Mouse (Mus musculus): ENCODE results near the gene Rab3b. TPM values are rescaled to one million over a fixed set of nuclear protein-coding genes. Genes with fewer than 3 reads are reported as not detected.

Rab3b gene
- total RNA-seq, 2 experiments from 2014 or later: 0.24 to 1.1 TPM

- no peak for DNase-seq
- intact Hi-C loops (cut with DNase I): no loop called here
These were observed 63.3 kb downstream of the Rab3b start for GRCm38 (mm10) chr4:108942171-108942570.

- DNase-seq: no peak
- intact Hi-C loops (cut with DNase I): no loop called here
These were observed 64.3 kb downstream of the Rab3b start for GRCm38 (mm10) chr4:108942986-108943720.

GRCm38 (mm10) chr4:108949168-108949567 lies 70.3 kb downstream of the Rab3b start:
- intact Hi-C loops (cut with DNase I): no loop called here
- no peak for DNase-seq

GRCm38 (mm10) chr4:108950201-108950600 lies 71.3 kb downstream of the Rab3b start:
- DNase-seq: no peak
- intact Hi-C loops (cut with DNase I): no loop called here

DNA sequence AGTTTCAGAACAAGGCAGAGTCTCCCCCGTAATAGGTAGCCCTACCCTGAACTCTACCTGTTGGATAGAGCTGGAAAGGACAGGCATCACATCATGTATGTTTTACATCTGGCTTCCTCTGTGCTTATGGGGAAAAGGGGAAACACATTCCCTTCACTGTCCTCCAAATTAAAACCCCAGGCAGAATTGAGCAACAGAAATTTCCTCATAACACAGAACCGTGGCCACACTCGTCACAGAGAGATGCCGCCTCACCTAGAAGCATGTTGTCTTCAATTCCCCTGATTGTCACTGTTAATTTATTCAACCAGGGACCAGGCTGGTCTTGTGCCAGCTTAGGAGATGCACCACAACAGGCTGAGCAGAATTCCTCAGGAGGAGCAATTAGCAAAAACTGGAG lies 72.8 kb downstream of the Rab3b start:
- DNase-seq: no peak
- intact Hi-C loops (cut with DNase I): no loop called here

- intact Hi-C loops (cut with DNase I): no loop called here
- no peak for DNase-seq
These were observed 80.8 kb downstream of the Rab3b start for GRCm38 (mm10) chr4:108959696-108960095.

DNA sequence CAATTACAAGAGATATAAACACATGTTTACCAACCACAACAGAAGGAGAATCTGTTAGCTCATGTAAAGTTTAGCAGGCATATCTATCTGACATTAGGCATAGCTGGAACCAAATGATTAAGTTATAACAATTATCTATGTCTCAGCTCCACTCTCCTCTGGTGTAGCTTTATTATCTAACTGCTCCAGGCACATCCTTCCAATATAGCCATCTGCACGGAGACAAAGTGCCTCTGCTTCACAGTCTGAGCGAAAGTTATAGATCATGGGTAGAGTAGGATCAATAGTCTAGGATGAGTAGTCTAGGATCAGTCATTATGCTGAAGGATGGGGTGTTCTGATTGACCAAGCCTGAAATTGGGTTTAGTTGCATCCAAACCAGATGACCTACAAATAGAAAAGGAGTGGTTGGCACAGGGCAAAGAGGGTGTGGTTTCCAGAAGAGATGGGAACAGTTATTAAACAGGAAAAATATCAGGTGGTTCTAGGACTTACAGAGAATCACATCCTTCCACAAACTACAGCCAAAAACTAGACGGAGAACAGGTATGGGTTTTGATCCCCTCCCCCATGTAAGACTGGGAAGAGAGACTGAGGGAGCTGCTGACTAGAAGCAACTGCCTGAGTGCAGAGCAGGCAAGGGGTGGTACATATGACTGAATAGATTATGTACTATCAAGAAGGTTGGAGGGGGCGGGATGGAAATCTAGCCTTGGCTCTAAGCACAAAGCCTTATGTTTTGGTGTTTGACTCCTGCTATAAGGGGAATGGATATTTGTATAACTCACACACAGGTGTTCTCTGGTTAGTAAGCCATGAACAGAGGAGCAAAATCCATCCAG lies 82.0 kb downstream of the Rab3b start:
- DNase-seq: no peak
- intact Hi-C loops (cut with DNase I): no loop called here

- no peak for DNase-seq
- intact Hi-C loops (cut with DNase I): no loop called here
These were observed 84.2 kb downstream of the Rab3b start for GRCm38 (mm10) chr4:108963017-108963416.

DNA sequence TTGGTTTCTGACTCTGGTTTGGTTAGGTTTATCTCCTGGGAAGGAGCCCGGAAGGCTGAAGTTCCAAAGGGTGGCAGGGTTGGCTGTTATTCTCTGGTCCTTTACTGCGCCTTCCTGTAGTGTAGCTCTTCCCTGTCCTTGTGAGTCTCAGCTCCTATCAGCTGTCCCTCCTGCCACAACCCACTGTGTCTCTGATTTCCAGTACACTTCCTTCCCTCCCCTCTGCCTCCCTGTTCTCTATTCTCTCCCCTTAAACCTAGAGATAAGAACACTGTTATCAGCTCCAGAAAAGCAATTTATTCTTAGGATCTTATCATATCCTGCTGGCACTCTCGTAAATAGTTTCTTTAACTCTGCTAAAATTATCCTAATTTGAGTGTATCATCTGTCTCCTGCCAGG lies 90.7 kb downstream of the Rab3b start:
- intact Hi-C loops (cut with DNase I): no loop called here
- DNase-seq: no peak

GRCm38 (mm10) chr4:108971054-108971453 lies 92.2 kb downstream of the Rab3b start:
- intact Hi-C loops (cut with DNase I): no loop called here
- DNase-seq: no peak

GRCm38 (mm10) chr4:108976458-108977071 lies 97.7 kb downstream of the Rab3b start:
- intact Hi-C loops (cut with DNase I): loop anchor here (1.0 to 5.0 kb wide), 3 partner anchors 106 to 279 kb away; no protein-coding TSS in a partner anchor
- DNase-seq: peak; percentile 16 to 31

DNA sequence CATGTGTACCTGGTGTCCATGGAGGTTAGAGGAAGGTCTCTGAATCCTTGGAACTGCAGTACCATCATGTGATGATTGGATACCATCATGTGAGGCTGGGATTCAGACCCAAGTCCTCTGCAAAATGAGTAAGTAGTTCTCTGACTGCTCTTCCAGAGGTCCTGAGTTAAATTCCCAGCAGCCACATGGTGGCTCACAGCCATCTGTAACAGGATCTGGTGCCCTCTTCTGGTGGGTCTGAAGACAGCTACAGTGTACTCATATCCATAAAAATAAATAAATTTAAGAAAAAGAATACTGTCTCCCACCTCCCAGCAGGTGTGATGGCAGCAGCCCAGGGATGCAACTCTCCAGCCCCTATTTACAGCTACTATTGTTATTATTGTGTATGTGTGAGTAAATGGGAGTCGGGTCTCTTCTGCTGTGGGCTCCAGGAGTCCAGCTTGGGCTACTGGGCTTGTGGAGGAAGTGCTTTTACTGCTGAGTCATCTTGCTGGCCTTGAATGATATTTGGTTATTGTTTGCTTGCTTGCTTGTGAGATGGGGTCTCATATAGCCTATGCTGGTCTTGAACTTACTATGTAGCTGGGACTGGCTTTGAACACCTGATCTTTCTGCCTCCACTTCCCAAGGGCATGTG lies 108.1 kb downstream of the Rab3b start:
- DNase-seq: no peak
- intact Hi-C loops (cut with DNase I): no loop called here

DNA sequence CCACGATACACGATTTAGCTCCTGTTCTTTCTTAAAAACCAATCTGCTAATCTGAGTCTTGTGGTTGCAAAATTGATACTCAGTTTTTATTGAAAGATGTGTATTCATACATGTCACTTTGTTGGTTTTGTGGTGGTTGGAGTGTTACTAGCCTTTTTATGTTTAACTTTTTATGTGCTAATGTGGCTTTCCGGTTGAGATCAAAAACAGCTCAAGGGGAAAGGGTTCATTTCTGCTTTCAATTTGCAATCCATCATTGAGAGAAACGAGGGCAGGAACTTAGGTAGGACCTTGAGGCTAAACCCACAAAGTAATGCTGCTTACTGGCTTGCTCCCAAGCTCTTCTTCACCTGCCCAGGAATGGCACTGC lies 108.6 kb downstream of the Rab3b start:
- no peak for DNase-seq
- intact Hi-C loops (cut with DNase I): no loop called here

DNA sequence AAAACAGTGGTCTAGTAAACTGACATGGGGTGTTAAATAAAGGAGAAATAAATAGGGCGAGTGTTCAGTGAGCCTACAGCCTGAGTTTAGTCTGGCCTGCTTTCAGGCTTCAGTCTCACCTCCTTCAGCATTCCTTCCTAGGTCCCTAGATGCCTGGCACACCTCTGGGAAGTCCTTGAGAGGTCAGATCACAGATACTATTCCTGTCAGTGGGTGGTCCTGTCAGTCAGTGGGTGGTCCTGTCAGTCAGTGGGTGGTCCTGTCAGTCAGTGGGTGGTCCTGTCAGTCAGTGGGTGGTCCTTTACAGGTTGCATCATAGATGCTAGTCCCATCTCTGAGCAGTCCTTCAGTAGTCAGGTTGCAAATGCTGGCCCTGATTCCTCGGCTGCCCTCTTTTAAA lies 110.6 kb downstream of the Rab3b start:
- DNase-seq: no peak
- intact Hi-C loops (cut with DNase I): no loop called here

DNA sequence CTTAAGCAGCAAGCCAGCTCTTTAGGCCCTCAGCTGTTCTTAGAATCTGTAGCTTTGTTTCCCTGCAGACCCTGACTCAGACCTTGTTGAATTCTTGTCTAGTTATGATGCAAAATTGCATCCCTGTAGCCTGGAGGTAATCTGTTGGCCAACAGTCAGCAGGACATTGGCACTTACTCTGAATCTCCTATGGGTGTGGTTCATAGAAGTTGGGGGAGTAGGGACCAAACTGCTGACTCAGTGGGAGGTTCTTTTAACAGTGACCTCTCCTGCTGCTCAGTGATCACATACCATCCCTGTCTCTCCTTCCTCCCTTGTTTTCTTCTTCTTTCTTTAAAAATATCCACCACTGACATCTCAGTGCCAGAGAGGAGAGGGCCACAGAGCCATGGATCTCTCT lies 111.2 kb downstream of the Rab3b start:
- intact Hi-C loops (cut with DNase I): no loop called here
- DNase-seq: no peak

- DNase-seq: no peak
- intact Hi-C loops (cut with DNase I): no loop called here
These were observed 111.7 kb downstream of the Rab3b start for GRCm38 (mm10) chr4:108990571-108990970.

GRCm38 (mm10) chr4:108991811-108992210 lies 112.9 kb downstream of the Rab3b start:
- intact Hi-C loops (cut with DNase I): no loop called here
- no peak for DNase-seq
